Mouse (Mus musculus): Measurements from ENCODE around the gene 1810049J17Rik. TPM values are rescaled to one million over a fixed set of nuclear protein-coding genes. Genes with fewer than 3 reads are reported as not detected.

Gene 1810049J17Rik
- polyA plus RNA-seq, 1 experiment, result not detected

DNA sequence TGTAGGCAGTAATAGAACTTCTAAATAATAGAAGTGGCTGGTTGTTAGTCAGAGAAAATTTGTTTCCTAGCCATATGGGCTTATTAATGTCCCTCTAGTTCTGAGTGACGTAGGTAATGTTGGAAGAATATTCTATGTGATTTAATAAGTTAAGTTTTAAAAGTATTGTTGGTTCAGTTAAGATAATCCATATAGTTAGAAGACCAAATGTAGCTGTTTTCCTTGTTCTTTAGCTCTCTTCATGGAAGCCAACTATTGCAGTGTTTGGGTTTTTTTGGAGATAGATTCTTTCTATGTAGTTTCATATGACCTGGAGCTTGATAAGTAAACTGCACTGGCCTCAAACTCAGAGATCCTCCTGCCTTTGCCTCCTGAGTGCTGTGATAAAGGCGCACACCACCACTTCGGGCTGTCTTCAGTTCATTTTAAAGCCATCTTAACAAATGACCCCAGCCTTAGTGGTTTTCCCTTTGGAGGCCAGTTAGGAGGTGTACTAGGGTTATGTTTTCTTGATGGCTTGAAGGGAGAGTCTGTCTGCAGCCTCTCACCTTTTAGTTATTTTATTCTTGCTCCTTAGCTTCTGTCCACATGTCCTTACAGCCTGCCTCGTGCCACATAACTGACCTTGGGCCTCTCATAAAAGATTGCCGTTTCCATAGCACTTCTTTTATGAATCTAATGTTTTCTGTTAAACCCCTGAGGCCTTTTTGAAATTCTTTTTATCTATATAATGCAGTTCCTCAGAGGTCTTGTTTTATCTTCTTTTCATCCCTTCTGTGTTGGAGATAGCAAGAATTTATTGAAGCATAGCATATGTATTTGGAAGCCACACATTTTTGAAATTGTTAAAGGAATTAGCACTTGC is 19.1 kb upstream of the 1810049J17Rik start:
- no peak overlapping the region for H3K4me3 ChIP-seq (replicated peaks; ENCODE audit: control insufficient read depth, low read depth, low read length)
- WGBS, result 66% methylated on average over 5 of the region's 5 CpGs
- H3K4me1 ChIP-seq (ENCODE audit: control insufficient read depth, insufficient read depth, low read length), result peaks cover 3% of the 10 kb centered on the region
- H3K27ac ChIP-seq (ENCODE audit: control insufficient read depth, insufficient read depth, low read depth, low read length, poor library complexity), result no peak overlapping the region
- TF ChIP-seq POLR2A (IDR thresholded peaks at IDR 0.05; ENCODE audit: borderline replicate concordance, control insufficient read depth, low read depth, low read length), result no peak
- TF ChIP-seq CTCF (IDR thresholded peaks at IDR 0.05; ENCODE audit: control insufficient read depth, insufficient read depth, low read length), result no peak

DNA sequence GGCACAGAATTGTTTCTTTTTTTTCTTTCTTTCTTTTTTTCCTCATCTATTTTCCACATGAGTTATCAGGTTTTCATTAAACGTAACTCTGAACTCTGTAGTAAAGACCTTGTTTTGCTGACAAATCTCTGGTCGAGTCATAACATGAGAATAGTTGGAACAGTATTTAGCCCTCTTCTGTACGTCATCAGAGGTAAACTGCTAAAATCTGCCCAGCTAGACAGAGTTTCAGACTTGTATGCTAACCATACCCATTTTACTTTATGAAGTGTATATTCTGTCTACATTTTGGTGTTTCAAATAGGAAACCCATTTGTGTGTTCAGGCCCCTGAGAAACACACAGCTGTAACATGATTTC is 16.1 kb upstream of the 1810049J17Rik start:
- WGBS, result 56% methylated on average over 3 of the region's 3 CpGs
- peaks cover 3% of the 10 kb centered on the region for H3K4me1 ChIP-seq (ENCODE audit: control insufficient read depth, insufficient read depth, low read length)
- H3K27ac ChIP-seq (ENCODE audit: control insufficient read depth, insufficient read depth, low read depth, low read length, poor library complexity), result no peak overlapping the region
- H3K4me3 ChIP-seq (replicated peaks; ENCODE audit: control insufficient read depth, low read depth, low read length), result no peak overlapping the region
- no peak for TF ChIP-seq CTCF (IDR thresholded peaks at IDR 0.05; ENCODE audit: control insufficient read depth, insufficient read depth, low read length)
- TF ChIP-seq POLR2A (IDR thresholded peaks at IDR 0.05; ENCODE audit: borderline replicate concordance, control insufficient read depth, low read depth, low read length), result no peak

DNA sequence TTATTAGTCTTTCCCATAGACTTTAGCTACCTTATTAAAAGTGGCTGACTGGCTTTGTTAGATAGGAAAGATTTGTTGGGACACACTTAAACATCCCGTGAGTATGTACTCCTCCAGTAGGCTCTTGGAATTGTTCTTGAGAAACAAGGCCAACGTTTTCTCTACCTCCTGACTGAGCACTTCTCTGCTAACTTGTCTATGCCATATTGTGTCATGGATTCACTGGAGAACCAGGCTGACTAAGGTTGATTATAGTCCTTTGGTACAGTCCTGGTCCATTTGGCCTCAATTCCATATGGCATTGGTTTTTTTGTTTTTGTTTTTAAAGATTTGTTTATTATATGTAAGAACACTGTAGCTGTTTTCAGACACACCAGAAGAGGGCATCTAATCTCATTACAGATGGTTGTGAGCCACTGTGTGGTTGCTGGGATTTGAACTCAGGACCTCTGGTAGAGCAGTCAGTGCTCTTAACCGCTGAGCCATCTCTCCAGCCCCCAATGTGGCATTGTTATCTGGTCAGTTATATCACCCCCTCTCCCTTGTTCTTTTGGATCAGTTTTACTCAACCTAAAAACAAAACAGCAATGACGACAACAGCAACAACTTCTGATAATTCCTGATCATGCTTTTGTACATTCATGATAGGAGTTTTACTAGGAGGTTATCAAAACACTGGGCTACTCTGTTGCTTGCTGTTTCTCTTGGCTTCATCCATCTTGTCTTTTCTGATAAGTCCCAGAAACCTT is 15.5 kb upstream of the 1810049J17Rik start:
- TF ChIP-seq POLR2A (IDR thresholded peaks at IDR 0.05; ENCODE audit: borderline replicate concordance, control insufficient read depth, low read depth, low read length) (no peak), CTCF (IDR thresholded peaks at IDR 0.05; ENCODE audit: control insufficient read depth, insufficient read depth, low read length) (no peak)
- H3K4me1 ChIP-seq (ENCODE audit: control insufficient read depth, insufficient read depth, low read length), result peaks cover 3% of the 10 kb centered on the region
- H3K27ac ChIP-seq (ENCODE audit: control insufficient read depth, insufficient read depth, low read depth, low read length, poor library complexity), result no peak overlapping the region
- 72% methylated on average over 4 of the region's 4 CpGs for WGBS
- no peak overlapping the region for H3K4me3 ChIP-seq (replicated peaks; ENCODE audit: control insufficient read depth, low read depth, low read length)

DNA sequence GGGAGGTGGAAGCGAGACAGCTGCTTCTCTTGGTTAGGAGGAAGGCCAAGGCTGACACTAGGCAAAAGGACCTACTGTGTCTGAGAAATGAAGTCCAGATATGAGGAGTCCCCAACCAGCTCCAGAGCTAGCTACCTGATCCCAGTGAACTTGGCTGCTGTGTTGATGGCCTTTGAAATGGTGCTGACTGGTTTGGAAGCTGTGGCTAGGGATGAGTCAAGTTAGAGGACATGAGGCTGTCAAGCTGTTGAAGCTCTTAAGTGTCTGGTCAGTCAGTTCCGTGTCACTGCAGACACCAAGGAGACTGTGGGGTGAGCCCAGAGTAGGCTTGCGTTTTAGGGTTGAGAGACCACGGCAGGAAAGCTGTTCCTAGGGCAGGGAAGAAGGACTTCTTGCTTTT is 12.7 kb upstream of the 1810049J17Rik start:
- Histone ChIP-seq H3K4me3 (replicated peaks; ENCODE audit: control insufficient read depth, low read depth, low read length) (no peak overlapping the region), H3K4me1 (ENCODE audit: control insufficient read depth, insufficient read depth, low read length) (peaks cover 1% of the 10 kb centered on the region), H3K27ac (ENCODE audit: control insufficient read depth, insufficient read depth, low read depth, low read length, poor library complexity) (no peak overlapping the region)
- no peak for TF ChIP-seq POLR2A (IDR thresholded peaks at IDR 0.05; ENCODE audit: borderline replicate concordance, control insufficient read depth, low read depth, low read length)
- no peak for TF ChIP-seq CTCF (IDR thresholded peaks at IDR 0.05; ENCODE audit: control insufficient read depth, insufficient read depth, low read length)
- WGBS, result 78% methylated on average over 4 of the region's 4 CpGs

DNA sequence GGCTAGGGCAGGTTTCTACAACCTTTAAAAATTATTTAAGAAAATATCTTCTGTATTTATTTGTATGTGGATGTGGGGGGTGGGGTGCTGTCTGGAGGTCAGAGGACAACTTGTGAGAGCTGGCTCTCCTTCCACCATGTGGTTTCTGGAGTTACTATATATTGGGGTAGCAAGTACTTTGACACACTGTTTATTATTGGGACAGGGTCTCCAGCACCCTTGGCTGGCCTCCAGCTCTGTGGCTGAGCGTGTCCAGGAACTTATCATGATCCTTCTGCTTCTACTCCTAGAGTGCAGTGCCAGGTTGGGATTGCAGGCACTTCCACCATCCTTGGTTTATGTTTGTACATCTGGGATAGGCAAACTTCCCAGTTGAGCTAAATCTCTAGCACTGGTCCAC is 9.6 kb upstream of the 1810049J17Rik start:
- Histone ChIP-seq H3K27ac (ENCODE audit: control insufficient read depth, insufficient read depth, low read depth, low read length, poor library complexity) (no peak overlapping the region), H3K4me1 (ENCODE audit: control insufficient read depth, insufficient read depth, low read length) (no peaks in the 10 kb centered on the region; the same call in 1 of the 2 replicates), H3K4me3 (replicated peaks; ENCODE audit: control insufficient read depth, low read depth, low read length) (no peak overlapping the region)
- TF ChIP-seq CTCF (IDR thresholded peaks at IDR 0.05; ENCODE audit: control insufficient read depth, insufficient read depth, low read length) (no peak), POLR2A (IDR thresholded peaks at IDR 0.05; ENCODE audit: borderline replicate concordance, control insufficient read depth, low read depth, low read length) (no peak)
- WGBS, result 71% methylated on average over 1 of the region's 1 CpGs

DNA sequence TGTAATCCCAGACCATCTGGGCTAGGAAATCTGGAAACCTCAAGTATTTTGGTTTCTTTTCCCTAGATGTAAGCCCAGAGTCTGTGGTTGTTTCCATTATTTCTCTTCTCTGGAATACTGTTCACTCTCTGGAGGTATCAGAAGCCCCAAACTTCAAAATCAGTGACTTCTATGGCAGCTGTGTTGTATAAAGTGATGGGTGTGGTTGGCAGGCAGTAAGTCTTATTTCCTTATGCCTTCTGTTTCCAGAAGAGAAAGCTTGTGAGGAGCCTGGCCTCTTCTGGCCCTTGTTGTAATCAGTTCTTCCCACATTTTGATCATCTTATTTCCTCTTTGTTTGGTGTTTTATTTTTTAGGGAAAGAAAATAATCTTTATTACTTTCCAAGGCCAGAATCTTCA is 9.2 kb upstream of the 1810049J17Rik start:
- no peaks in the 10 kb centered on the region; the same call in 1 of the 2 replicates for H3K4me1 ChIP-seq (ENCODE audit: control insufficient read depth, insufficient read depth, low read length)
- no peak overlapping the region for H3K27ac ChIP-seq (ENCODE audit: control insufficient read depth, insufficient read depth, low read depth, low read length, poor library complexity)
- TF ChIP-seq CTCF (IDR thresholded peaks at IDR 0.05; ENCODE audit: control insufficient read depth, insufficient read depth, low read length) (no peak), POLR2A (IDR thresholded peaks at IDR 0.05; ENCODE audit: borderline replicate concordance, control insufficient read depth, low read depth, low read length) (no peak)
- H3K4me3 ChIP-seq (replicated peaks; ENCODE audit: control insufficient read depth, low read depth, low read length), result no peak overlapping the region

DNA sequence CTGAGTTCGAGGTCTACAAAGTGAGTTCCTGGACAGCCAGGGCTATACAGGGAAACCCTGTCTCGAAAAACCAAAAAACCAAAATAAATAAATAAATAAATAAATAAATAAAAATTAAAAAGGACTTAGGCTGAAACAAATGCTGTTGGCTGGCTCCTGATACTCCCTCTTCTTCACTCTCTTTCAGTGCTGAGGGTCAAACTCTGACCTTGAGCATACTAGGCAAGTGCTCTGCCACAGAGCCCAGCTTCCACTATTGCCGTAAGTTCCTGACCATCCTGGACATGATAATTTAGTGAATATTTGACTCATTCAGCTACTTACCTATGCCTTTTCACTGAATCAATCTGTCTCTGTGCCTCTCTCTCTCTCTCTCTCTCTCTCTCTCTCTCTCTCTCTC is 8.7 kb upstream of the 1810049J17Rik start:
- Histone ChIP-seq H3K27ac (ENCODE audit: control insufficient read depth, insufficient read depth, low read depth, low read length, poor library complexity) (no peak overlapping the region), H3K4me1 (ENCODE audit: control insufficient read depth, insufficient read depth, low read length) (no peaks in the 10 kb centered on the region; the same call in 1 of the 2 replicates), H3K4me3 (replicated peaks; ENCODE audit: control insufficient read depth, low read depth, low read length) (no peak overlapping the region)
- WGBS, result 79% methylated on average over 3 of the region's 3 CpGs
- TF ChIP-seq POLR2A (IDR thresholded peaks at IDR 0.05; ENCODE audit: borderline replicate concordance, control insufficient read depth, low read depth, low read length) (no peak), CTCF (IDR thresholded peaks at IDR 0.05; ENCODE audit: control insufficient read depth, insufficient read depth, low read length) (no peak)

DNA sequence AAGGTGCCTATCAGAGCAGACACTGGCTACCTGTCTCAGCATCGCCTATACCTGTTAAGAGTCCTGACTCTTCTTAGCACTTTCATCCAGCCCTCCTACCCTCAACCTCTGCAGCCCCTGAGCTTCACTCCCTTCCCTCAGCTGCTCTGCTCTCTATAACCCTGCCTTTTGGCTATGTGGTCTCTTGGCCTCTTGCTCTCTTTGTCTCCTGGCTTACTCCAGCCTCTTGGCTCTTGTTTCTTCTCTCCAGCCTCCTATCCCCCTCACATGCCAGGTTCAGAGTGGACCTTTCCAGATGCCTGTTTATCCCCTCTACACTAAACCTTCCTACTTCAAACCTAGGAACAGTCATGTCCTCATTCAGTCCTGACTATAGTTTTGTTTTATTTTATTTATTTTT is 2.6 kb upstream of the 1810049J17Rik start:
- H3K27ac ChIP-seq (ENCODE audit: control insufficient read depth, insufficient read depth, low read depth, low read length, poor library complexity), result no peak overlapping the region
- TF ChIP-seq POLR2A (IDR thresholded peaks at IDR 0.05; ENCODE audit: borderline replicate concordance, control insufficient read depth, low read depth, low read length) (no peak), CTCF (IDR thresholded peaks at IDR 0.05; ENCODE audit: control insufficient read depth, insufficient read depth, low read length) (no peak)
- H3K4me1 ChIP-seq (ENCODE audit: control insufficient read depth, insufficient read depth, low read length), result no peaks in the 10 kb centered on the region; the same call in 1 of the 2 replicates

More for the DNA sequence above, 2.6 kb upstream of the 1810049J17Rik start:
- whole genome bisulfite sequencing, result 96% methylated on average over 1 of the region's 1 CpGs
- H3K4me3 ChIP-seq (replicated peaks; ENCODE audit: control insufficient read depth, low read depth, low read length), result no peak overlapping the region

All from bone marrow, adult 2 months (tissue).